Mouse (Mus musculus) midbrain, embryonic 15.5 days (tissue): ENCODE measurements around the gene Mad1l1. TPM values are rescaled to one million over a fixed set of nuclear protein-coding genes. Genes with fewer than 3 reads are reported as not detected.
A peak's percentile ranks its signal among the peaks of the same experiment; 100 is the strongest.

Experiments used
- ATAC-seq: fragments of 200-750 bp; cut with Nextera tagmentation; replicated peaks from 2 replicates; pipeline ENCODE4 v1.8.0; 2017; ENCODE audit warnings: moderate TSS enrichment
- H3K27ac ChIP-seq: fragments of 300-500 bp; sonication (generic); 2 replicates; pipeline ENCODE4 v1.5.1; 2015; ENCODE audit warnings: mild to moderate bottlenecking, inconsistent platforms
- H3K27me3 ChIP-seq: fragments of 300-500 bp; sonication (generic); replicated peaks from 2 replicates; pipeline ENCODE4 v1.6.1; 2015; ENCODE audit warnings: inconsistent platforms
- H3K36me3 ChIP-seq: fragments of 300-500 bp; sonication (generic); replicated peaks from 2 replicates; pipeline ENCODE4 v1.6.1; 2015; ENCODE audit warnings: inconsistent platforms
- H3K4me1 ChIP-seq: fragments of 300-500 bp; sonication (generic); 2 replicates; pipeline ENCODE4 v1.6.1; 2015; ENCODE audit warnings: inconsistent platforms
- H3K4me2 ChIP-seq: fragments of 300-500 bp; sonication (generic); 2 replicates; pipeline ENCODE4 v1.6.1; 2015; ENCODE audit warnings: inconsistent platforms, mild to moderate bottlenecking, moderate library complexity
- H3K4me3 ChIP-seq: fragments of 300-500 bp; sonication (generic); 2 replicates; pipeline ENCODE4 v1.5.1; 2015; ENCODE audit warnings: mild to moderate bottlenecking, inconsistent platforms
- H3K9ac ChIP-seq: fragments of 300-500 bp; sonication (generic); 2 replicates; pipeline ENCODE4 v1.6.1; 2015; ENCODE audit warnings: mild to moderate bottlenecking, inconsistent platforms
- H3K9me3 ChIP-seq: fragments of 300-500 bp; sonication (generic); 2 replicates; pipeline ENCODE4 v1.6.1; 2016; ENCODE audit warnings: inconsistent platforms
- WGBS: fragments of 180-500 bp; shearing (Covaris S2); methylation state at CpG from one replicate; pipeline ENCODE4 v1.1.7; 2015; ENCODE audit warnings: mixed read lengths; 5-methylcytosine and 5-hydroxymethylcytosine counted together
- polyA plus RNA-seq: library from polyadenylated mRNA; unstranded; fragments of >200 nt; fragmentation: Nextera tagmentation; extraction: Ambion mirVana; gene quantifications from 2 replicates; pipeline ENCODE4 v1.2.1, GENCODE M21; 2015

The Mad1l1 gene
- polyA plus RNA-seq, 1 experiment from 2014 or later: 35.4 TPM

- ATAC-seq: no peak
- Histone ChIP-seq H3K36me3 (no peaks in the 10 kb centered on the region), H3K27me3 (no peaks in the 10 kb centered on the region), H3K27ac (no peak overlapping the region), H3K9me3 (peaks cover 11% of the 10 kb centered on the region; the same call in 1 of the 2 replicates), H3K9ac (no peak overlapping the region), H3K4me3 (no peak overlapping the region), H3K4me1 (no peaks in the 10 kb centered on the region), H3K4me2 (no peak overlapping the region)
- WGBS: 46% methylated on average over 18 of the region's 18 CpGs
Measured at GRCm38 (mm10) chr5:139985073-139985746, 336.1 kb downstream of the Mad1l1 start.

GRCm38 (mm10) chr5:139981976-139982375 is 339.4 kb downstream of the Mad1l1 start:
- ATAC-seq: no peak
- Histone ChIP-seq H3K27ac (no peak overlapping the region), H3K9me3 (no peaks in the 10 kb centered on the region), H3K36me3 (no peaks in the 10 kb centered on the region), H3K27me3 (no peaks in the 10 kb centered on the region), H3K9ac (no peak overlapping the region), H3K4me3 (no peak overlapping the region), H3K4me1 (peaks cover 14% of the 10 kb centered on the region), H3K4me2 (no peak overlapping the region)
- WGBS: 91% methylated on average over 1 of the region's 1 CpGs

- no peaks in the 10 kb centered on the region for H3K27me3 ChIP-seq
- 63% methylated on average over 8 of the region's 9 CpGs for WGBS
- H3K9ac ChIP-seq: no peak overlapping the region
- H3K4me2 ChIP-seq: no peak overlapping the region
- no peak overlapping the region for H3K27ac ChIP-seq
- no peaks in the 10 kb centered on the region for H3K9me3 ChIP-seq
- H3K36me3 ChIP-seq: no peaks in the 10 kb centered on the region
- peaks cover 14% of the 10 kb centered on the region for H3K4me1 ChIP-seq
- peak; percentile 50; the same call in 1 of the 2 replicates for ATAC-seq
- H3K4me3 ChIP-seq: no peak overlapping the region
Measured at GRCm38 (mm10) chr5:139979371-139979770, 342.0 kb downstream of the Mad1l1 start.

GRCm38 (mm10) chr5:139978525-139979276 is 342.7 kb downstream of the Mad1l1 start:
- Histone ChIP-seq H3K9ac (no peak overlapping the region), H3K36me3 (no peaks in the 10 kb centered on the region), H3K4me2 (0 out of 2 replicates have a peak overlapping the region, but pooled peaks have one; percentile 5), H3K9me3 (no peaks in the 10 kb centered on the region), H3K4me1 (peaks cover 14% of the 10 kb centered on the region), H3K27me3 (no peaks in the 10 kb centered on the region), H3K27ac (no peak overlapping the region), H3K4me3 (no peak overlapping the region)
- ATAC-seq: 0 out of 2 replicates have a peak, but pooled peaks have one; percentile 24
- 6% methylated on average over 13 of the region's 13 CpGs for WGBS

GRCm38 (mm10) chr5:139977476-139977875 is 343.9 kb downstream of the Mad1l1 start:
- Histone ChIP-seq H3K9ac (no peak overlapping the region), H3K4me2 (no peak overlapping the region), H3K9me3 (no peaks in the 10 kb centered on the region), H3K4me3 (no peak overlapping the region), H3K27me3 (no peaks in the 10 kb centered on the region; the same call in 1 of the 2 replicates), H3K27ac (no peak overlapping the region), H3K36me3 (no peaks in the 10 kb centered on the region), H3K4me1 (peaks cover 14% of the 10 kb centered on the region)
- no peak for ATAC-seq
- WGBS: 45% methylated on average over 8 of the region's 8 CpGs

- no peak overlapping the region for H3K27ac ChIP-seq
- no peak overlapping the region for H3K4me2 ChIP-seq
- no peak overlapping the region for H3K9ac ChIP-seq
- H3K27me3 ChIP-seq: no peaks in the 10 kb centered on the region; the same call in 1 of the 2 replicates
- 84% methylated on average over 4 of the region's 4 CpGs for WGBS
- H3K4me3 ChIP-seq: no peak overlapping the region
- no peak for ATAC-seq
- peaks cover 14% of the 10 kb centered on the region for H3K4me1 ChIP-seq
- H3K9me3 ChIP-seq: no peaks in the 10 kb centered on the region
- no peaks in the 10 kb centered on the region for H3K36me3 ChIP-seq
Measured at GRCm38 (mm10) chr5:139976584-139976983, 344.8 kb downstream of the Mad1l1 start.

- no peaks in the 10 kb centered on the region for H3K36me3 ChIP-seq
- no peaks in the 10 kb centered on the region for H3K4me1 ChIP-seq
- no peak overlapping the region for H3K9ac ChIP-seq
- H3K27ac ChIP-seq: no peak overlapping the region
- H3K4me2 ChIP-seq: no peak overlapping the region
- no peak for ATAC-seq
- H3K9me3 ChIP-seq: no peaks in the 10 kb centered on the region
- no peak overlapping the region for H3K4me3 ChIP-seq
- 66% methylated on average over 12 of the region's 12 CpGs for WGBS
- H3K27me3 ChIP-seq: no peaks in the 10 kb centered on the region; the same call in 1 of the 2 replicates
Measured at GRCm38 (mm10) chr5:139970186-139970631, 351.1 kb downstream of the Mad1l1 start.

GRCm38 (mm10) chr5:139969151-139969948 is 352.0 kb downstream of the Mad1l1 start:
- Histone ChIP-seq H3K27me3 (no peaks in the 10 kb centered on the region; the same call in 1 of the 2 replicates), H3K4me1 (no peaks in the 10 kb centered on the region), H3K9me3 (no peaks in the 10 kb centered on the region), H3K9ac (no peak overlapping the region), H3K4me3 (no peak overlapping the region), H3K4me2 (no peak overlapping the region), H3K27ac (no peak overlapping the region), H3K36me3 (no peaks in the 10 kb centered on the region)
- no peak for ATAC-seq
- 71% methylated on average over 14 of the region's 14 CpGs for WGBS

- 92% methylated on average over 14 of the region's 14 CpGs for WGBS
- Histone ChIP-seq H3K4me3 (no peak overlapping the region), H3K27ac (no peak overlapping the region), H3K4me2 (no peak overlapping the region), H3K36me3 (no peaks in the 10 kb centered on the region), H3K9me3 (no peaks in the 10 kb centered on the region), H3K4me1 (no peaks in the 10 kb centered on the region), H3K9ac (no peak overlapping the region), H3K27me3 (no peaks in the 10 kb centered on the region)
- no peak for ATAC-seq
Measured at GRCm38 (mm10) chr5:139965596-139965995, 355.8 kb downstream of the Mad1l1 start.

GRCm38 (mm10) chr5:139964391-139964790 is 357.0 kb downstream of the Mad1l1 start:
- ATAC-seq: no peak
- Histone ChIP-seq H3K9me3 (no peaks in the 10 kb centered on the region), H3K4me1 (no peaks in the 10 kb centered on the region), H3K27ac (no peak overlapping the region), H3K9ac (no peak overlapping the region), H3K4me2 (no peak overlapping the region), H3K4me3 (no peak overlapping the region), H3K36me3 (no peaks in the 10 kb centered on the region), H3K27me3 (no peaks in the 10 kb centered on the region)
- 58% methylated on average over 5 of the region's 5 CpGs for WGBS

- Histone ChIP-seq H3K9ac (no peak overlapping the region), H3K4me3 (no peak overlapping the region), H3K36me3 (no peaks in the 10 kb centered on the region), H3K4me2 (no peak overlapping the region), H3K27ac (no peak overlapping the region), H3K27me3 (0 out of 2 replicates have a peak, but pooled peaks cover 2% of the 10 kb centered on the region), H3K9me3 (no peaks in the 10 kb centered on the region), H3K4me1 (peaks cover 4% of the 10 kb centered on the region; the same call in 1 of the 2 replicates)
- ATAC-seq: no peak
- WGBS: 93% methylated on average over 4 of the region's 4 CpGs
Measured at GRCm38 (mm10) chr5:139959741-139960140, 361.6 kb downstream of the Mad1l1 start.
